Mouse (Mus musculus) CH12.LX (cell line): ENCODE results near the gene Zbtb20. TPM values are rescaled to one million over a fixed set of nuclear protein-coding genes. Genes with fewer than 3 reads are reported as not detected.

Source experiments
- DNase-seq: peaks from one replicate; pipeline ENCODE4 v3.0.0-alpha.2; 2013; ENCODE audit errors: extremely low read depth
- H3K27ac ChIP-seq: 2 replicates; pipeline ENCODE4 v1.5.1; 2012; ENCODE audit warnings: low read depth, mild to moderate bottlenecking, control low read depth, moderate library complexity; ENCODE audit not compliant: insufficient read depth
- H3K27me3 ChIP-seq: replicated peaks from 2 replicates; pipeline ENCODE3; 2012; ENCODE audit warnings: inconsistent platforms
- H3K36me3 ChIP-seq, 2 experiments: replicated peaks in 1 of 2; 2 replicates each; pipeline versions ENCODE3 to v1.6.1; 2012; ENCODE audit warnings: inconsistent platforms in 1 of 2, low read length in 1 of 2, mild to moderate bottlenecking in 1 of 2, mixed read lengths in 1 of 2, moderate library complexity in 1 of 2; ENCODE audit not compliant: control insufficient read depth in 1 of 2, insufficient read depth in 1 of 2
- H3K4me1 ChIP-seq, 2 experiments: 2 replicates each; pipeline ENCODE4 v1.6.1; 2012; ENCODE audit warnings: inconsistent platforms in 1 of 2, moderate library complexity in 1 of 2; ENCODE audit not compliant: insufficient read depth in 2 of 2, control insufficient read depth in 1 of 2
- H3K4me2 ChIP-seq: 2 replicates; pipeline ENCODE4 v1.6.1; 2012; ENCODE audit warnings: low read depth, mild to moderate bottlenecking, control low read depth; ENCODE audit not compliant: poor library complexity, insufficient read depth, severe bottlenecking
- H3K4me3 ChIP-seq, 3 experiments: fragments of 150-350 bp in 1 of 3; sonication (generic) in 1 of 3; replicated peaks in 1 of 3; 2 replicates each; pipeline versions ENCODE3 to v1.5.1; 2011 to 2012; ENCODE audit warnings: low read depth in 2 of 3, low read length in 2 of 3, mild to moderate bottlenecking in 2 of 3, moderate library complexity in 2 of 3, control low read depth in 1 of 3, improper control_type of control experiment in 1 of 3, inconsistent platforms in 1 of 3, mixed read lengths in 1 of 3; ENCODE audit not compliant: poor library complexity in 1 of 3
- H3K79me2 ChIP-seq: replicated peaks from 2 replicates; pipeline ENCODE4 v1.6.1; 2012; ENCODE audit warnings: mild to moderate bottlenecking, moderate library complexity; ENCODE audit not compliant: control insufficient read depth, poor library complexity, insufficient read depth, severe bottlenecking; ENCODE audit errors: extremely low read depth
- H3K9ac ChIP-seq: 2 replicates; pipeline ENCODE4 v1.6.1; 2012; ENCODE audit warnings: low read depth, mild to moderate bottlenecking, control low read depth, moderate library complexity; ENCODE audit not compliant: insufficient read depth
- H3K9me3 ChIP-seq: replicated peaks from 2 replicates; pipeline ENCODE3; 2012; ENCODE audit warnings: low read length, inconsistent platforms, mixed read lengths
- BHLHE40 ChIP-seq: IDR thresholded peaks from 2 replicates; pipeline ENCODE4 v1.6.1; 2011; ENCODE audit warnings: mild to moderate bottlenecking, low read depth, low read length, improper control_type of control experiment
- CHD1 ChIP-seq: IDR thresholded peaks from 2 replicates; pipeline ENCODE4 v1.6.1; 2012; ENCODE audit warnings: low read depth, low read length, improper control_type of control experiment, inconsistent platforms
- CHD2 ChIP-seq: IDR thresholded peaks from 2 replicates; pipeline ENCODE4 v1.6.1; 2011; ENCODE audit warnings: low read length, improper control_type of control experiment
- CTCF ChIP-seq, 2 experiments: IDR thresholded peaks in 1 of 2; conservative IDR thresholded peaks in 1 of 2; 2 replicates each; pipeline ENCODE4 v1.5.1; 2011 to 2012; ENCODE audit warnings: low read depth in 2 of 2, low read length in 2 of 2, improper control_type of control experiment in 1 of 2, inconsistent platforms in 1 of 2, mild to moderate bottlenecking in 1 of 2, moderate library complexity in 1 of 2
- E2F4 ChIP-seq: IDR thresholded peaks from 2 replicates; pipeline ENCODE4 v1.6.1; 2011; ENCODE audit warnings: low read depth, low read length, improper control_type of control experiment; ENCODE audit not compliant: insufficient replicate concordance
- ELF1 ChIP-seq: IDR thresholded peaks from 2 replicates; pipeline ENCODE4 v1.6.1; 2014; ENCODE audit warnings: low read depth, mild to moderate bottlenecking, inconsistent platforms, low read length, improper control_type of control experiment
- EP300 ChIP-seq: IDR thresholded peaks from 2 replicates; pipeline ENCODE4 v1.6.1; 2011; ENCODE audit warnings: low read length, improper control_type of control experiment
- ETS1 ChIP-seq: conservative IDR thresholded peaks from 2 replicates; pipeline ENCODE4 v1.6.1; 2012; ENCODE audit warnings: low read depth, mild to moderate bottlenecking, inconsistent platforms, low read length, improper control_type of control experiment, moderate library complexity
- GABPA ChIP-seq: IDR thresholded peaks from 2 replicates; pipeline ENCODE4 v1.6.1; 2012; ENCODE audit warnings: low read depth, low read length, improper control_type of control experiment, inconsistent platforms; ENCODE audit not compliant: insufficient replicate concordance
- HCFC1 ChIP-seq: IDR thresholded peaks from 2 replicates; pipeline ENCODE4 v1.6.1; 2012; ENCODE audit warnings: low read depth, mild to moderate bottlenecking, inconsistent platforms, low read length, improper control_type of control experiment
- IRF4 ChIP-seq: IDR thresholded peaks from 2 replicates; pipeline ENCODE4 v1.6.1; 2014; ENCODE audit warnings: low read depth, mild to moderate bottlenecking, inconsistent platforms, low read length, improper control_type of control experiment
- KAT2A ChIP-seq: IDR thresholded peaks from 2 replicates; pipeline ENCODE4 v1.6.1; 2012; ENCODE audit warnings: low read length, improper control_type of control experiment, inconsistent platforms; ENCODE audit not compliant: insufficient replicate concordance
- MAX ChIP-seq: IDR thresholded peaks from 2 replicates; pipeline ENCODE4 v1.6.1; 2011; ENCODE audit warnings: low read length, improper control_type of control experiment
- MAZ ChIP-seq: IDR thresholded peaks from 2 replicates; pipeline ENCODE4 v1.6.1; 2012; ENCODE audit warnings: low read depth, mild to moderate bottlenecking, inconsistent platforms, low read length, improper control_type of control experiment, moderate library complexity
- MEF2A ChIP-seq: IDR thresholded peaks from 2 replicates; pipeline ENCODE4 v1.6.1; 2014; ENCODE audit warnings: low read depth, mild to moderate bottlenecking, inconsistent platforms, low read length, improper control_type of control experiment, borderline replicate concordance
- MXI1 ChIP-seq: IDR thresholded peaks from 2 replicates; pipeline ENCODE4 v1.6.1; 2011; ENCODE audit warnings: mild to moderate bottlenecking, low read depth, low read length, improper control_type of control experiment
- NELFE ChIP-seq: IDR thresholded peaks from 2 replicates; pipeline ENCODE4 v1.6.1; 2011; ENCODE audit warnings: low read depth, low read length, improper control_type of control experiment
- NRF1 ChIP-seq: IDR thresholded peaks from 2 replicates; pipeline ENCODE4 v1.6.1; 2014; ENCODE audit warnings: low read depth, mild to moderate bottlenecking, inconsistent platforms, low read length, improper control_type of control experiment, moderate library complexity
- POLR2AphosphoS2 ChIP-seq: IDR thresholded peaks from 2 replicates; pipeline ENCODE4 v1.6.1; 2011; ENCODE audit warnings: low read depth, low read length, improper control_type of control experiment
- RAD21 ChIP-seq: IDR thresholded peaks from 2 replicates; pipeline ENCODE4 v1.6.1; 2011; ENCODE audit warnings: low read depth, mild to moderate bottlenecking, low read length, improper control_type of control experiment, moderate library complexity
- SIN3A ChIP-seq: IDR thresholded peaks from 2 replicates; pipeline ENCODE4 v1.6.1; 2012; ENCODE audit warnings: low read length, improper control_type of control experiment, inconsistent platforms
- SMC3 ChIP-seq: IDR thresholded peaks from 2 replicates; pipeline ENCODE4 v1.6.1; 2011; ENCODE audit warnings: low read depth, low read length, improper control_type of control experiment
- TBP ChIP-seq: conservative IDR thresholded peaks from 2 replicates; pipeline ENCODE4 v1.6.1; 2011; ENCODE audit warnings: low read depth, low read length, improper control_type of control experiment
- TCF12 ChIP-seq: IDR thresholded peaks from 2 replicates; pipeline ENCODE4 v1.6.1; 2014; ENCODE audit warnings: low read depth, mild to moderate bottlenecking, inconsistent platforms, low read length, improper control_type of control experiment
- UBTF ChIP-seq: IDR thresholded peaks from 2 replicates; pipeline ENCODE4 v1.6.1; 2012; ENCODE audit warnings: low read depth, mild to moderate bottlenecking, inconsistent platforms, low read length, improper control_type of control experiment, moderate library complexity
- USF1 ChIP-seq: IDR thresholded peaks from 2 replicates; pipeline ENCODE4 v1.6.1; 2014; ENCODE audit warnings: low read depth, mild to moderate bottlenecking, inconsistent platforms, low read length, improper control_type of control experiment
- USF2 ChIP-seq: conservative IDR thresholded peaks from 2 replicates; pipeline ENCODE4 v1.6.1; 2011; ENCODE audit warnings: low read depth, low read length, improper control_type of control experiment
- ZC3H11A ChIP-seq: IDR thresholded peaks from 2 replicates; pipeline ENCODE4 v1.6.1; 2012; ENCODE audit warnings: low read depth, mild to moderate bottlenecking, inconsistent platforms, low read length, improper control_type of control experiment
- ZMIZ1 ChIP-seq: IDR thresholded peaks from 2 replicates; pipeline ENCODE4 v1.6.1; 2012; ENCODE audit warnings: low read depth, mild to moderate bottlenecking, inconsistent platforms, low read length, improper control_type of control experiment
- ZNF384 ChIP-seq: IDR thresholded peaks from 2 replicates; pipeline ENCODE4 v1.6.1; 2012; ENCODE audit warnings: low read depth, low read length, improper control_type of control experiment, inconsistent platforms
- dilution Hi-C: fragments of 300-500 bp; cut with MboI; formaldehyde crosslinking; loops from 2 replicates; pipeline ENCODE4 v1.14.3; 2020; ENCODE audit warnings: low sequenced_read_pairs; ENCODE audit not compliant: extremely low pct_unique_long_range_greater_than_20kb, extremely low pct_ligation_motif_present
- in situ Hi-C: fragments of 300-500 bp; cut with MboI; formaldehyde crosslinking; loops from 3 replicates; pipeline ENCODE4 v1.14.3; 2019; ENCODE audit warnings: low sequenced_read_pairs, low pct_ligation_motif_present, low pct_unique_long_range_greater_than_20kb, mixed read lengths
- polyA plus RNA-seq: library from polyadenylated mRNA; unstranded; fragments of >175 nt; gene quantifications from 2 replicates; pipeline ENCODE4 v1.2.1, GENCODE M21; 2012; ENCODE audit warnings: low read depth; ENCODE audit not compliant: insufficient read length
- total RNA-seq, 2 experiments: library from RNA; depleted of rRNA; stranded (reverse); fragments of 300-350 nt in 1 of 2; fragments of >200 nt in 1 of 2; gene quantifications; 2 replicates each; pipeline ENCODE4 v1.2.3; 2012 to 2014

The Zbtb20 gene
- total and polyA plus RNA-seq, 3 experiments: 24.9 to 58.0 (median 51.6) TPM

GRCm38 (mm10) chr16:43654269-43654668, 778.6 kb downstream of the Zbtb20 start:
- H3K79me2 ChIP-seq: peaks cover 43% of the 10 kb centered on the region
- dilution Hi-C loops: no loop called here

GRCm38 (mm10) chr16:43655183-43655787, 779.6 kb downstream of the Zbtb20 start:
- in situ Hi-C loops: no loop called here
- Histone ChIP-seq H3K4me2 (peak overlapping the region; percentile 55), H3K36me3 (peaks cover 30 to 48% of the 10 kb centered on the region in 2 experiments), H3K27ac (peak overlapping the region; percentile 98), H3K27me3 (no peaks in the 10 kb centered on the region), H3K79me2 (peaks cover 52% of the 10 kb centered on the region), H3K9ac (peak overlapping the region; percentile 52), H3K9me3 (no peaks in the 10 kb centered on the region), H3K4me3 (peak overlapping the region in 1 of 3 experiments; percentile 22), H3K4me1 (peaks cover 53 to 83% of the 10 kb centered on the region in 2 experiments)
- DNase-seq: peak; percentile 91
- dilution Hi-C loops: no loop called here
- TF ChIP-seq USF2 (no peak), BHLHE40 (peak; percentile 87), ZMIZ1 (no peak; the same call in 1 of the 2 replicates), IRF4 (peak; percentile 100), POLR2AphosphoS2 (no peak), GABPA (no peak; the same call in 1 of the 2 replicates), CHD2 (peak; percentile 94), USF1 (no peak), SMC3 (peak; percentile 31), RAD21 (no peak; the same call in none of the 2 replicates), UBTF (no peak), MEF2A (peak; percentile 99), HCFC1 (peak; percentile 57), CHD1 (peak; percentile 94; the same call in 1 of the 2 replicates), MAX (no peak), NRF1 (no peak), KAT2A (0 out of 2 replicates have a peak, but pooled peaks have one; percentile 34), NELFE (peak; percentile 33; the same call in 1 of the 2 replicates), ELF1 (peak; percentile 62), SIN3A (peak; percentile 83), ZC3H11A (no peak)

More at GRCm38 (mm10) chr16:43654269-43654668, 778.6 kb downstream of the Zbtb20 start:
- Histone ChIP-seq H3K36me3 (peaks cover 26 to 42% of the 10 kb centered on the region in 2 experiments), H3K9me3 (no peaks in the 10 kb centered on the region), H3K4me3 (no peak overlapping the region), H3K27ac (peak overlapping the region; percentile 98), H3K27me3 (no peaks in the 10 kb centered on the region), H3K9ac (peak overlapping the region; percentile 35), H3K4me2 (peak overlapping the region; percentile 24; the same call in 1 of the 2 replicates), H3K4me1 (peaks cover 50 to 75% of the 10 kb centered on the region in 2 experiments)
- TF ChIP-seq SMC3 (peak; percentile 54), E2F4 (0 out of 2 replicates have a peak, but pooled peaks have one; percentile 15), MEF2A (peak; percentile 31; the same call in 1 of the 2 replicates), USF1 (no peak), TCF12 (0 out of 2 replicates have a peak, but pooled peaks have one; percentile 29), TBP (no peak), ZMIZ1 (peak; percentile 47; the same call in 1 of the 2 replicates), ZNF384 (no peak), UBTF (no peak), RAD21 (peak; percentile 57), NELFE (peak; percentile 44; the same call in 1 of the 2 replicates), MAZ (0 out of 2 replicates have a peak, but pooled peaks have one; percentile 43), MAX (0 out of 2 replicates have a peak, but pooled peaks have one; percentile 37), CTCF (conservative IDR thresholded peaks at IDR 0.05 in 1 of 2, IDR thresholded peaks at IDR 0.05 in 1 of 2; ENCODE audit: low read depth in 2 of 2, low read length in 2 of 2) (peak in 1 of 2 experiments; percentile 57; a peak in 2 of 4 replicates), MXI1 (peak; percentile 70; the same call in 1 of the 2 replicates), ETS1 (no peak; the same call in 1 of the 2 replicates), GABPA (no peak), EP300 (peak; percentile 33; the same call in 1 of the 2 replicates), CHD2 (peak; percentile 27; the same call in 1 of the 2 replicates), ZC3H11A (no peak), IRF4 (peak; percentile 41; the same call in 1 of the 2 replicates)
- no peak for DNase-seq
- in situ Hi-C loops: no loop called here
